Mouse (Mus musculus) mammary gland, adult 2 months (tissue): ENCODE data around the gene Prdx5. TPM values are rescaled to one million over a fixed set of nuclear protein-coding genes. Genes with fewer than 3 reads are reported as not detected.

ENCODE experiments used
- polyA plus RNA-seq: library from polyadenylated mRNA; depleted of rRNA; stranded (reverse); fragments of >200 nt; gene quantifications from 2 replicates; pipeline ENCODE4 v1.2.3, GENCODE M21; 2012; ENCODE audit warnings: low replicate concordance; rRNA removed

The Prdx5 gene
- polyA plus RNA-seq, result 110 and 125 TPM in 2 replicates

GRCm38 (mm10) chr19:6909507-6910289 is at the start of gene Prdx5, which contains the start of gene Trmt112:
Gene Prdx5, minus strand, starts transcription at chr19:6910106.
Gene Trmt112, plus strand, starts transcription at chr19:6909698.

DNA sequence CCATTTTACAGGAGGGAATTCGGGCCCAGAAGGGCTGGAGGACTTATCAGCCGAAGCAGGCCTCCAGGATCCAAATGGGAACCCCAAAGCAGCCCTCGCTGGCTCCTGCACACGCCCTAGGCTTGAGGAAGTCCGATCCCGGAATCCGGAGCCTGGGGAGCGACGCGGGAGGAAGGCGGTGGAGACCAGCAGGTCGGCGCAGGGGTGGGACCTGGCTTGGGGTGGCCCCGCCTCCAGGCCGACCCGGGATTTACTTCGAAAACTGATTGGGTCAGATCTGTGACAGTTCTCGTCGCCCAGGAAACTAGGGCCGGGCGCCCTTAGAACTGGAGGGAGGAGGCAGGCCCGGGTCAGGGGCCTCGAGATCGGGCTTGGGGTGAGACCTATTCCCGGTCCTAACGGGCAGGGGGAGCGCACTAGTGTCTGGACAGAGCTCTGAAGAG is 32.4 kb upstream of the Prdx5 start, which contains the start of gene Gpr137:
Gene Gpr137, minus strand, starts transcription at position 232 of the 443 bp plus-strand sequence.

GRCm38 (mm10) chr19:6941372-6942248 is 31.7 kb upstream of the Prdx5 start, which contains the start of gene Bad:
Gene Bad, plus strand, starts transcription at chr19:6941861.

DNA sequence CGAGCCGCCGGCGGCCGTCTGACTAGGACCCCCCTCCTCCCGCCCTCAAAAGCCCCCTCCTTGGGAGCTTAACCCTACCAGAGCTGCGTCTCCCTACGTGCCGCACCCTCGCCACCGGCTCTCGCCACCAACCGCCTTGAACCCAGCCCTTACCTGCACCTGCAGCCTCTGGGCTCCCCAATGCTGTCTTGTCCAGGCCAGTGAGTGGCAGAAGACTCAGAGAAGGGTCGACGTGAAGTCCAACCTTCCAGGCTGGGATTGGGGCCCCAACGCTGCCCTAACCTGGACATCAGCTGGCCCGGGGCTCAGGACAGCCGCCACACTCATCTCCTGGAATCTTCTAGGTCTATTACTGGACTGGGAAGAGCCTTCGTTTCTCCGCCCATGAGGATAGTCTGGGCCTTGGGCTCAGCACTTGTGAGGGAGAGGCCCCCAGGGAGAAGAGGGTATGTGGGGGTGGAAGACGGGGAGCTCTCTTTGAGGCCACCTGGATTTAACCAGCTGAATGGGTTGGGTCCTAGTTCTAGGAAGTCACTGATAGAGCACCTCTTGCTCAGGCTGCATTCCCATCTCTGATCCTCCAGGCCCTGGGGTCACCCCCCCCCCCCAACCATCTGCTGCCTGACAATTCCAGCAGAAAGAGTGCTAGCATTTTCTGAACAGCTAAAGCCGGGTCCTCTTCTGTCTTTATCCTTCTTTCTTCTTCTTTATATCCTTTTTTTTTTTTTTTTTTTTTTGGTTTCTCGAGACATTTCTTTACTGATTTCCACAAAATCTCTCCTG is 24.5 kb upstream of the Prdx5 start, which contains the start of gene Kcnk4:
Gene Kcnk4, minus strand, starts transcription at position 321 of the 783 bp plus-strand sequence.

DNA sequence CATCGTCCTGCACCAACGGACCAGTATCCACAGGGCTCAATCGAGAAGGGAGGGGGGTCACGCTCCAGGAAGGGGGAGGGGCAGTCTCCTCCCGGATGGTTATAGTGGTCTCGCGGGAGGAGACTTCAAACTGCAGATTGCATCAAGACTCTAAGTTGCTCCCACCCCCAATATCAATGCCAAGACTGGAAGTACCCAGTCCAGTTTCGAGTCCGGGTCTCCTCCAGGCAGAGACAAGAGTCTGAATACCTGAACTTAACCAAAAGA is 15.3 kb upstream of the Prdx5 start, which contains the start of gene Catsperz:
Gene Catsperz, minus strand, starts transcription at position 74 of the 267 bp plus-strand sequence.

DNA sequence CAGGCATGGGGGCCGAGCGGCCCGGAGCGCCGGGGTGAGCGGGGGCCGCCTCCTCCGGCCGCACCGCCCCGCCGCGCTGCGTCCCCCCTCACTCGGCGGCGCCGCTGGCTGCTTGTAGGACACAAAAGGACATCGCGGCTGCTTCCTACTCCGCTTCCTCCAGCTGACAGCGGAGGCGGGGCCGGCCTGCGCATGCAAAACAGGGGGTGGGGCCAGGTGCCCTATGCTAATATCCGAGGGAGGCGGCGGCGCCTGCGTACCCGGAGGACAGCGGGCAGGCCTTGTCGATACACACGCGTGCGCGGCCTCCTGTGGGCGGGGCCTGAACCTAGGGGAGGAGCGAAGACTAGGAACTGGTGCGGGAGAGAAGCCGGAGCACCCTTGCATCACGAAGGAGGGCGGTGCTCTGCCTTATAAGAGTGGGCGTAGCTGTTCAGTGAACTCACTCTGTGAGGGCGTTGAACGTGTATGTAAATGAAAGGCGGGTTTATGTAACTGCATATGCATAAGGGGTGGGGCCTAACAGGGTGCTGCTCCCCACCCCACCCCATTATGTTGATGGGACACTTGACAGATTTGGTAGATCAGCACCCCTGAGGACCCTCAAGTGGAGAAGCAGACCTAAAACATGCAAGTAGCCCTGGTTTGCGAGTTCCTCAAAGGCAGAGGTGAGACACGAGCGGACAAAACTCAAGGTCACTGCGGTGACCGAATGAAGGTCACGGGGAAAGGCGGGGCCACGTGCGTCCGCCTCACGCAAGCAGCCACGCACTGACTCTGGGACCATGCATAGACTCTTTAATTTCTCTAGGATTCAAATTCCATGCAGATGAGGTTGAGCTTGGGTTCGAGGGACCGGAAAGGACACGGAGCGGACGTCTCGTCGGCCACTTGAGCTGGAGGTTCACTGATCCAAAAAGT is 12.0 kb upstream of the Prdx5 start, which contains the start of gene Esrra:
Gene Esrra, minus strand, starts transcription at position 167 of the 921 bp plus-strand sequence.

DNA sequence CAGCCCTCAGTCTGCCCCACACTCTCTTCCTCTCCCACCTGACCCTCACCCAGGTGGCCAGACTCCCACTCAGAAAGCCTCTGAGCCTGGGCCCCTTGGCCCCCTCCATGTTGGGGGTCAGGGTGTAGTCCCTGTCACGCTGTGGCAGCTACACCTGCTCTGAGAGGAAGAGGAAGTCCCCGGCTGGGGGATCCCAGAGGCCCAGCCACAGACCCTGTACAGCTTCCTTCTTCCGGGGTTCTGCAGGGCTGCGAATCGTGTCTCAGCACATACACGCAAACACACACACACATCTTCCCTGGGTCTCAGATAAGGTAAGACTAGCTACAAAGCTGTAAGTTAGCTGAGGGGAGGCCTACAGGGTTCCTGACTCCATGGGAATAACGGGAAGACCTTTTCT is 51.9 kb downstream of the Prdx5 start, which contains the start of gene Ccdc88b:
Gene Ccdc88b, minus strand, starts transcription at position 181 of the 400 bp plus-strand sequence.

Other genes starting within 250 kb of the Prdx5 start
- gene Rps6ka4, start 69.5 kb downstream of the Prdx5 start, polyA plus RNA-seq, result 29.2 and 54.2 TPM in 2 replicates
- 18.4 and 61.9 TPM in 2 replicates for gene Ccdc88b, start 51.9 kb downstream of the Prdx5 start, polyA plus RNA-seq
- gene Trmt112, start 408 bp downstream of the Prdx5 start, polyA plus RNA-seq, result 96.6 and 166 TPM in 2 replicates
- 79.8 and 98.9 TPM in 2 replicates for gene Esrra, start 11.7 kb upstream of the Prdx5 start, polyA plus RNA-seq
- gene Catsperz, start 15.3 kb upstream of the Prdx5 start, polyA plus RNA-seq, result 0.30 and 0.69 TPM in 2 replicates
- 0.11 and 0.17 TPM in 2 replicates for gene Kcnk4, start 24.4 kb upstream of the Prdx5 start, polyA plus RNA-seq
- 43.2 and 81.2 TPM in 2 replicates for gene Bad, start 31.8 kb upstream of the Prdx5 start, polyA plus RNA-seq
- gene Gpr137, start 32.4 kb upstream of the Prdx5 start, polyA plus RNA-seq, result 97.2 and 124 TPM in 2 replicates
- gene Ppp1r14b, start 64.9 kb upstream of the Prdx5 start, polyA plus RNA-seq, result 86.1 and 130 TPM in 2 replicates
- gene Plcb3, start 66.4 kb upstream of the Prdx5 start, polyA plus RNA-seq, result 73.1 and 79.6 TPM in 2 replicates
- gene Fkbp2, start 70.4 kb upstream of the Prdx5 start, polyA plus RNA-seq, result 20.6 and 22.2 TPM in 2 replicates
- 95.9 and 128 TPM in 2 replicates for gene Vegfb, start 77.5 kb upstream of the Prdx5 start, polyA plus RNA-seq
- 55.4 and 59.2 TPM in 2 replicates for gene Dnajc4, start 82.5 kb upstream of the Prdx5 start, polyA plus RNA-seq
- gene Nudt22, start 86.0 kb upstream of the Prdx5 start, polyA plus RNA-seq, result 39.2 and 39.4 TPM in 2 replicates
- gene Trpt1, start 86.0 kb upstream of the Prdx5 start, polyA plus RNA-seq, result 16.4 and 21.2 TPM in 2 replicates
- 50.9 and 104 TPM in 2 replicates for gene Fermt3, start 109.4 kb upstream of the Prdx5 start, polyA plus RNA-seq
- gene Stip1, start 129.9 kb upstream of the Prdx5 start, polyA plus RNA-seq, result 30.7 and 38.6 TPM in 2 replicates
- gene Macrod1, start 146.7 kb upstream of the Prdx5 start, polyA plus RNA-seq, result 83.4 and 120 TPM in 2 replicates
- 0.16 and 0.17 TPM in 2 replicates for gene Flrt1, start 195.6 kb upstream of the Prdx5 start, polyA plus RNA-seq